Mouse (Mus musculus): Measurements from ENCODE around the gene Ap1s3.
"Not testable (repeated sequence)": the region's sequence is repeated elsewhere in the genome, so short reads cannot be mapped to it uniquely, and the experiment has no call there.

The Ap1s3 gene

DNA sequence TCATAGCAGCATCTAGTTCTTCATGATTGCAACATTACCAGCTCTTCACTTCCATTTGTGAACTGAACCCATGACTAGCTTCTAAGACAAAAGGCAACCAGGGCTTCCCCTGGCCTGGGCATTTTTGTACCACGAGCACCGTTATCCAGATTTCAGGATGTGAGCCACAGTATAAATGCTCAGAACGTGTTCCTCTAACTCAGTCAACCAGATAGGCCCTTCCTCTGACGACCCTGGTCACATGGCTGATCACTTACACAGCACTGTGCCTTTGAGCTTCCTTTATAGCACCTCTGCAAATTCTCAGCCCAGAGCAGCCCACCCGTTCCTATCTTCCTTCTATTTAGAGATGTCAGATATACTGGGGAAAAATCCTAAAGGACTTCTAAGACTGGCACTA lies 42.0 kb downstream of the Ap1s3 start:
- POLR2A ChIA-PET, result no interaction called here
- CTCF ChIA-PET, result interaction anchor here in 1 of 4 experiments (0.5 kb wide), 2 partner anchors 567 to 762 kb away, joined by 3 to 4 read pairs; no protein-coding TSS in a partner anchor

DNA sequence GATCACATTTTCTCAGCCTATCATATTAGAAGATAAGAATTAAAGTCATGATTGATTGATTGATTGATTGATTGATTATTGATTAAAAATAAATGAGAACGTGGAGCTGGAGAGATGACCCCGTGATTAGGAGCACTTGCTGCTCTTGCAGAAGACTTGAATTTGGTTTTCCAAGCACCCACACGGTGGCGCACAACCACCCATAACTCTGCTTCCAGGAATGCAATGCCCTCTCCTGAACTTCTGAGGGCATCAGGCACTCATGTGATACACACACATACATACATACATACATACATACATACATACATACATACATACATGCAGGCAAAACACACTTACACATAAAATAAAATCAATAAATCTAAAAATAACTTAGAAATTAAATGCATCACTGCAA lies 45.6 kb downstream of the Ap1s3 start:
- ChIA-PET CTCF (interaction anchor here in 1 of 4 experiments (0.6 kb wide), 1 partner anchor 7 kb away, joined by 3 read pairs; no protein-coding TSS in a partner anchor), POLR2A (no interaction called here)

DNA sequence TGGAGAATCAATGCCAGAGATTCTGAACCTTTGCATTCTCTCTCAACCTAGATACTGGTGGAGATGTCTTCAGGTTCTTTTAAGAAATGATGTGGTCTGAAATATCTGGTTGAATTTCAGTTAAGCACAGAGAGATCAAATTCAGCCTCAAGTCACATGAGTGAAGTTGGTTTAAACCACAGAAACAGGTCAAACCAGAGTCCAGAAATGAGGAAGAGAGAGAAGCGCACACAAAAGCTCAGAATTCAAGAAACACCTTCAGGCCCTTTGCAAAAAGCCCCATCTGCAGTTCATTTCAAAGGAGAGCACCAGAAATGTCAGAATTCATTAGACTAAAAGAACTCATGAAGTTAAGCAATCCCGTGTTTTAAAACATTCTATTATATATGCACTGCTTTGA lies 52.3 kb downstream of the Ap1s3 start:
- CTCF ChIA-PET, result no interaction called here
- POLR2A ChIA-PET, result no interaction called here

DNA sequence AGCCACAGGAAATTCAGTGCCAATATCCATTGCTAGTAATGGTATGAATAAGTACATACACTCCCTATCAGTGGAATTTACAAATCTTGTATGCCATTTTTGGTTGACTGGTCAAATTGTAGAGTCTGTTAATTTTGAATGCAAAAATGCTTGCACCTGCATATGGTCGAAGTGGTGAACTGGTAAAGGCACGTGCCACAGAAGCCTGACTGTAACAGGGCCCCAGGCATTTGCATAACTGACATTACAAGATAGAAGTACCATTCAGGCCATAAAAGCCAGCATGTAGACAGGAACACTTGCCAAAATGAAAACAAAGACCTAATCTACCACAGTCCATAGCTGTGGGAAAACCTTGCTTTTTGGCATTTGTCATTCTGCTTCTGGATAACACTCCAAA lies 55.3 kb downstream of the Ap1s3 start:
- CTCF ChIA-PET, result no interaction called here

DNA sequence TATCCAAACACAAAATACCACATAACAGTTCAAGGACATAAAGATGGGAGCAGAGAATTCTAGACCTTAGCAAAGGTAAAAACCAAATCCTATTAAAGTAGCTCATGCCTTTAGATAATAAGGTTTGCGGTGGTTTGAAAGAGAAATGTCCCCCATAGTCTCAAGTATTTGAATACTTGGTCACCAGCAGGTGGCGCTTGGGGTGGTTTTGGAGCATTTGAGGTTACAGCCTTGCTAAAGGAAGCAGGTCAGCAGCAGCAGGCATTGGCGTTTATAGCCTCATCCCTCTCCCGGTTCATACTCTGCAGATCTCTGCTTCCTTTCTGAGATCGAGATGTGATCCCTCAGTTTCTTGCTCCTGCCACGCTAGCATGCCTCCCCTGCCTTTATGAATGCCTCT lies 57.3 kb downstream of the Ap1s3 start:
- CTCF ChIA-PET, result interaction anchor here in 2 of 4 experiments (0.6 to 0.7 kb wide), 2 partner anchors 69 to 711 kb away, joined by 3 read pairs; no protein-coding TSS in a partner anchor
- POLR2A ChIA-PET, result no interaction called here

More for the DNA sequence above, 55.3 kb downstream of the Ap1s3 start:
- POLR2A ChIA-PET, result no interaction called here

DNA sequence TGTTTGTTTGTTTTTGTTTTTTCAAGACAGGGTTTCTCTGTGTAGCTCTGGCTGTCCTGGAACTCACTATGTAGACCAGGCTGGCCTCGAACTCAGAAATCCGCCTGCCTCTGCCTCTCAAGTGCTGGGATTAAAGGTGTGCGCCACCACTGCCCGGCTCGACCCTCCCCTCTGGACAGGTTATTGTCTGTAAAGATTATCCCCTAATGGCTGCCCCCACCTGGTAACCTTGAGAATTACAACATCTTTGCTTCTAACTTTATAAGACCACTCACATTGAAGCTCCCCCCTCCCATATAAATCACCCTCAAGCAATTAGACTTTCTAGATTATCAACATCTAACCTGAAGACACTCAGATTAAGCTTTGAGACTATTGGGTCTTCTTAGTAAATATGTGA lies 60.5 kb downstream of the Ap1s3 start:
- CTCF ChIA-PET, result interaction anchor here in 3 of 4 experiments (0.6 to 0.9 kb wide), 3 partner anchors 9 to 388 kb away, joined by 3 to 11 read pairs (median 4); no protein-coding TSS in a partner anchor
- POLR2A ChIA-PET, result interaction anchor here in 1 of 4 experiments (0.6 kb wide), 1 partner anchor 12 kb away, joined by 6 read pairs; no protein-coding TSS in a partner anchor

DNA sequence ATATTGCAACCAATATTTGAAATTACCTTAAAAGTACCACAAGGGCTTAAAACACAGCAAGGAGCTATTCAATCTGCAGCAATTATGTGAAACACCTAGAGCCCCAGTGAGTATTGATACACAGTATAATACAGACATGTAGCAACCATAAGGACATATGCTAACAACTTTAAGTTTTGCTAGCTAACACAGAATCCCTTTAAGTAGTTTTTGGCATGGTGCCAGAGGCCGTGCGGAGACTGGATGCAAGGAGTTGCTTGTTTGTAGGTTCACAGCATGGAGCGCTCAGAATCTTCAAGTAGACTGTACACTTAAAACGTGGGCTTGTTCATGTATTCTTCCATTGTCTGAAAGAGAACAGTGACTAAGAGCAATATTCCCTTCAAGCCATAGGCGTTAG lies 62.9 kb downstream of the Ap1s3 start:
- POLR2A ChIA-PET, CTCF ChIA-PET: not testable (repeated sequence)

DNA sequence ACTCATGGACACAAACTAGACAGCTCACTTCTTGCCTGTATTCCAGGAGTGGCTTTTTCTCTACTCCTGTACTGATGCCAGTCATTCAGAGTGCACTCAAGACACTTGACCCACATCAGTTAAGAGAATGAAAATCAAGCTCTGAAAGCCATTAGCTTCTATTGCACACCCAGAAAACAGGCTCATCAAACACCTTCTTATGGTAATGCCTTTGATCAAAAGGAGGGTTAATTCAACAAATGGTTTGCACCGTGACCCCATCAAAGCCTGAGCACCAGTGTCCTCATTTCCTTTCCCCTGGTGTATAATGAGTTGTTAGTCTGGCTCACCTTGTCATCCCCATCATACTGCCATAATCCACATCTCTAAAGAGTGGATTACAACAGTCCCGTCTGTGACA lies 69.3 kb downstream of the Ap1s3 start:
- ChIA-PET POLR2A (interaction anchor here in 2 of 4 experiments (0.6 to 1.4 kb wide), 2 partner anchors 9 to 15 kb away, joined by 3 read pairs; no protein-coding TSS in a partner anchor), CTCF (interaction anchor here in 1 of 4 experiments (1.1 kb wide), 1 partner anchor 9 kb away, joined by 4 read pairs; no protein-coding TSS in a partner anchor)

DNA sequence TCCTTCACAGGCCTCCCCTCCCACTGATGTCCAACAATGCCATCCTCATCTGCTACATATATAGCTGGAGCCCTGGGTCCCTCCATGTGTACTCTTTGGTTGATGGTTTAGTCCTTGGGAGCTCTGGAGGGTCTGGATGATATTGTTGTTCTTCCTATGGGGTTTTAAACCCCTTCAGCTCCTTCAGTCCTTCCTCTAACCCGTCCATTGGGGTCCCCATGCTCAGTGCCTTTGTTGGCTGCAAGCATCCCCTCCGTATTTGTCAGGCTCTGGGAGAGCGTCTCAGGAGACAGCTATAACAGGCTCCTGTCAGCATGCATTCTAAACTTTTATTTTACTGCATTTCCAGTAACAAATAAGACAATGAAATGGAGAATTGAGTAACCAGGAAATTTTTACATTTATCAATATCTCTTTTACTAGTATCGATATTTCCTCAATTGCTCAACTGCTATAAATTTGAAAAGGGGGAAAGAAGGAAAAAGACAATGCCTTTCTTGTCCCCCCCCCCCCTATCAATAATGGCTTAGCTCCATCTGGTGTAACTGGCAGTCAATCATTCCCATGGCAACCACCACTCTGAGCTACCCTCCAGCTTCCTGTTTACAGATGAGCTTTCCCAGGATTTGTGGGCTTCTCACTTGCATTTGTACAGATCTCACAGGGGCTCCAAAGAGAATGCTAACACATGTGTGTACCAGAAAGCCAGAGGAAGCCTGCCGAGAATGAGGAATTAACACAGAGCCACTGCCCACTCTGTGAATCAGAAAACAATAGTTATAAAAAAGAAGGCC lies 73.2 kb downstream of the Ap1s3 start:
- CTCF ChIA-PET, result interaction anchor here in 1 of 4 experiments (0.6 kb wide), 1 partner anchor 68 kb away, joined by 9 read pairs; no protein-coding TSS in a partner anchor

DNA sequence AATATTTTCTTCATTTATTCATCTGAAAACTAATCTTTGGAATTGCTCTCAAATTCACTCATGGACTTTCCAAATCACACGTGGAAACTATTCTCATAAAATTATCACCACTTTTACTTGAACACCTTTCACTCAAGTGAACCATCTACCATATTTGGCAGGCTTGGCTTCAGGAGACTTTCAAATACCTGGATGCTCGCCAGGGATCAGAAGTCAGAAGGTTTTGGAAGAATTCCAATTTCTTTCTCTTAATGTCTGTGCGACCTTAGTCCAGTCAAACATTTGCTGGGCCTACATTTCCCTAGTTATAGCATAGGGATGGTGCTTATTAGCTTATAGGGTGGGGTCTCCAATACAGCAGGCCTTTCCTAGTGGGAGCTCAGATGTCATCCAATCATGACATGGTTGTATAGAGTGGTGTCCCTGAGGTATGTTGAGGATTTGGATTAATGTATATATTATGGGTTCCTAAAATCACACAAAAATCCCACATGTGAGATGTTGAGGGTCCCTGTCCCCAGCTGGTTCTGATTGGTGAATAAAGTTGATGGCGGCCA lies 79.0 kb downstream of the Ap1s3 start:
- POLR2A ChIA-PET, result no interaction called here
- CTCF ChIA-PET, result no interaction called here

More for the DNA sequence above, 73.2 kb downstream of the Ap1s3 start:
- POLR2A ChIA-PET, result no interaction called here

DNA sequence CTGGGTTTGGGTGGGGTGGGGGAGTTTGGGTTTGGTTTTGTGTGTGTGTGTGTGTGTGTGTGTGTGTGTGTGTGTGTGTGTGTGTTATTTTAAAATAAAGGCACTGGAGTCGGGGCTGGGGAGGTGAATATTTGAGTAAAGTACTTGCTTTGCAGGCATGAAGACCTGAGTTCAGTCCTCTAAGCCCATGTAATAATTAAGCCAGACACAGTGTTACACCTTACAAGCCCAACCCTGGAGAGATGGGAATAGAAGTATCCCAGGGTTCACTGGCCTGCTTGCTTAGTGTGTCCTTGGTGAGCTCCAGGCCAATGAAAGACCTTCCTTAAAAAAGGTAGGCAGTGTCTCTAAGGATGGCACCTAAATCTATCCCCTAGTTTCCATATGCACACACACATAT lies 80.7 kb downstream of the Ap1s3 start:
- POLR2A ChIA-PET, result no interaction called here
- CTCF ChIA-PET, result no interaction called here

DNA sequence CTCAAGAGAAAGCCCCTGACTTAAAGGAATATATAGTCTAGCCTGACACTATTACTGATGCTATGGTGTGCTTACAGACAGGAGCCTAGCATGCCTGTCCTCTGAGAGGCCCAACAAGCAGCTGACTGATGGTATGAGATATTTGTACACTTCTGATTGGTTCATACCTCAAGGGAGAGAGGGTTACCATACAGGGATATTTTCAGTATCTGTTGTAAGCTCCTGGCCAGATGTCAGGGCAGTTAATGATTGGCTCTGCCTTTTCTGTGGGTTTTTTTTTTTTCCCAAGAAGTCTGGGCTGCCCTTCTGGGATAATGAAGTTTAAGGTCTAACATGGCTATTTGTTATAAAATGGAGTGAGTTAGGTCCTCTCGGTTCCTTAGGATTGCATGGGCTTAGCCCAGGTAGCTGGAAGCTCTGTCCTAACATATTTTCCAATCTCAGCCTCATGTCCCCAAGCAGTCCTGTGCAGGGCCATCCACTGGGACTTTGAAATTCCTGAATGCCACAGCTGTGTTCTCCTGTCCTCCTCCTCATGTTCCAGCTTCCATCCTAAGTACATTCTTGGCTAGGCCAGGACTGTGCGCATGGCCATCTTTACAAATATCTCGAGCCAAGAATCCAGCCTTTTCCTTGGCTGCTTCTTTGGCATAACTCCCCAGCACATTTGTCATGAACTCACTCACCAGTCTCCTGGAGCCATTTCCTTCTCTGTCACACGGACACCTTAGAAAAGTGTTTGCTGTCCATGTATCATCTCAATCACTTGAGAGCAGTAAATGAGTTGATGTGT lies 81.6 kb downstream of the Ap1s3 start:
- POLR2A ChIA-PET, result interaction anchor here in 2 of 4 experiments (0.6 kb wide), 2 partner anchors 9 to 123 kb away, joined by 3 to 5 read pairs; no protein-coding TSS in a partner anchor
- CTCF ChIA-PET, result no interaction called here

DNA sequence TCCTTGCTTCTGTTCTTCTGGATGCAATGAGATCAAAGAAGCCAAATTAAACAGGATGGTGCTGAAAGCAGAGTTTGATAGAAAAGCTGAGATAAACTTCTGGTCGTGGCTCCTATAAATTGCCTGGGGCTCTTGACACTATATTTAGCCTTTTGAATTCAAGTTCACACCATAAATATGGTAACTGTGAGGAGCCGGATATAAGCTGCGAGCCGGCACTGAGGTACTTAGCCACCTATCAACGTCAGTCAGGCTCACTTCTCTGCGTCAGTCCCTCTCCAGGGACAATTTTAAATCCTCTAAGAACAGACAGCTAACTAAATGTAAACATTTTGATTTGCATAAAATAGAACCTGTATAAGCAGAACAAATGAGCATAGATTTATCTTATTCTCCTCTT lies 82.3 kb downstream of the Ap1s3 start:
- ChIA-PET POLR2A (interaction anchor here in 1 of 4 experiments (0.6 kb wide), 1 partner anchor 10 kb away, joined by 3 read pairs; no protein-coding TSS in a partner anchor), CTCF (interaction anchor here in 1 of 4 experiments (0.6 kb wide), 1 partner anchor 65 kb away, joined by 4 read pairs; no protein-coding TSS in a partner anchor)

DNA sequence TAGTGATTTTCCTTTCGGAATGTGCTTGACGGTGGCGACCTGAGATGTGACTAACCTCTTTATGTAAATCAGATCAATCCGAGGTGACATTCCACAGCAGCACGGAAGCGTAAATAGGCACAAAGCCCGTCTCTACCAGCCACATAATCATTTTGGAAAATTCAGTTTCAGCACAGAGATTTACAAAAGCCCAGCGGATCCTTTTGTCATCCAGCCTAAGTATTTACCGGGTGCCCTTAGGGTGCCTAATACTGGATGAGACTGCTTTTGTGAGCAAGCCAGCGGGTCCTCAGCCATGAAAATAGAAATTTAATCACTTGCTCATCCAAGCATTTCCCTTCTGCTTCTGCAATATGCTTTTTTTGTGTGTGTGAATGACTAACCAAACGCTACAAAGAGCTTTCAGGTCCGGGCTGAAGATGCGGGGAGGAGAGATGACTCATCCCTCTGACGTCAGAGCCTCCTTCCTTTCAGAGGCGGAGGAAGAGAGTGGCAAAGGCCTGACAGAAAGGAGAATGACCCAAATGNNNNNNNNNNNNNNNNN lies 90.6 kb downstream of the Ap1s3 start:
- ChIA-PET POLR2A (interaction anchor here in 1 of 4 experiments (1.2 kb wide), 1 partner anchor 9 kb away, joined by 3 read pairs; no protein-coding TSS in a partner anchor), CTCF (no interaction called here)

DNA sequence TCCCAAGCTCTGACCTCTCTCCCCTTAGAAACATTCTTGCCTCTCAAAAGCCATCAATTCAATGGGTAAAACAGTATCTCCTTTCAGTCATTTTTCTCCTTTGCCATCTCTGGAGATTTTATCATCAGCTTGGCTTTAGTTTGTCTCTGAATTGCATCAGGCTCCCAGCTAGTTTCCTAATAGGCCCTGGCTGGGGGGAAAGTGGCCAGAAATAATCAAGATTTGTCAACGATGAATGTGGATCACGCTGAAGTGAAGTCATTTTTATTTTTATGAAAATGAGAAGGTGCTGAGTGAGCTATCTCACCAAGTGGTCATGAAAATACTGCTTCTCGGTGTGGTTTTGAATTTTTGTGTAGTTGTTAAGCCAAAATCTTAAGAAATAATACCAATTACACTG lies 94.4 kb downstream of the Ap1s3 start:
- CTCF ChIA-PET, result no interaction called here

DNA sequence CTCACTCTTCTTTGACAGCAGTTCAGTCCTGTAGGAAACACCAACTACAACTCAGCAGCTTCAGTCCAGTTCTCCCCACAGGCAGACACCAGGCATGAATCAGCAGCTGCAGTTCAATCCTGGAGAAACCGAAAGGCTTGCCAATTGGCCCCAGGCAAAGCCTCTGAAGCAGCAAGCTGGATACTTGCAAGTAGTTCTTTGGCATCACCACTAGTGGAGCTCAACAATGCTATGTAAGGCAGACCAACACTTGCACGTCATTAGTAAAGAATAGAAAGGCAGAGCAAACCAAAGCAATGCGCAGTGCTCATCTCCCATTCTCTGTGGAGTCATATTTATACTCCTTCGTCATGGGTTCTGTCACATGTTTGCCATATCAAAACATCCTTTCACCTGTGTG lies 99.9 kb downstream of the Ap1s3 start:
- CTCF ChIA-PET, result no interaction called here
- POLR2A ChIA-PET, result interaction anchor here in 1 of 4 experiments (1.3 kb wide), 1 partner anchor 10 kb away, joined by 3 read pairs; no protein-coding TSS in a partner anchor

More for the DNA sequence above, 94.4 kb downstream of the Ap1s3 start:
- POLR2A ChIA-PET, result interaction anchor here in 1 of 4 experiments (0.7 to 1.4 kb wide), 2 partner anchors 11 to 179 kb away, joined by 3 to 5 read pairs; no protein-coding TSS in a partner anchor

DNA sequence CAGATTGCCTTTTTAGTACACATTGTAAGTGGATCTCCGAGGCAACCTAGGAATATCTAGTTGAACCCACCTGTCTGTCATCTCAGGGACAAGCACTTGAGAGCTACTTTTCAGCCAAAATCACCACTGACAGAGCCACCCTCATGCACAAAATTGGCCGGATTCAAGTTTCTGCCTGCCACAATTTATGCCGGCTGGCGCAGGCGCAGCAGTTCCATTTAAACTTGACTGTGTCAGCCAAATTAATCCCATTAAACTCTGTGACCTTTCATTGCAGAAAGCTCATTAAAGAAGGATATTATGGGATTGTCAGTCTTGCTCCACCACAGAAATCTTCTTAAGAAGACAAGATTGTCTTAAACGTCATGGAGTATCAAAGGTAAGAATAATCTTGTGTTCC lies 100.6 kb downstream of the Ap1s3 start:
- ChIA-PET POLR2A (no interaction called here), CTCF (no interaction called here)

DNA sequence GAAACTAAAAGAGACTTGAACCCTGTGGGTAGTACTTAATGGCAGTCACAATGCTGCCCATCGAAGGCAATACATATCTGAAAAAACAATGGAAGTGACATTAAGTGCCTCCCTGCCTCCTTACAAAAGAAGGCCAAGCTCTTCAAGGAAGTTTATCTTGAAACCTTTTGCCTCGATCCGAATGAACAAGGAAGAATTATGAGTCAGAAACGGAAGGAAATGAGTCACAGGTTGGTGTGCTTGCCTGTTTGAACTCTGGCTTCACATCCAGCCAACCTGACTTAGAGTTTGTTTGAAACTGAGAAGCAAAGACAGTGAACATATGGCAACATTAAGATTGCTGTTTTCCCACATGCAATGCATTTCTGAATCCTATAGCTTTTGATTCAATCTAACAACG lies 110.6 kb downstream of the Ap1s3 start:
- ChIA-PET CTCF (no interaction called here), POLR2A (interaction anchor here in 1 of 4 experiments (0.7 kb wide), 1 partner anchor 23 kb away, joined by 4 read pairs; no protein-coding TSS in a partner anchor)
